Mouse (Mus musculus) limb, embryonic 15.5 days (tissue): ENCODE results near the gene Vps13d. TPM values are rescaled to one million over a fixed set of nuclear protein-coding genes. Genes with fewer than 3 reads are reported as not detected.

Experiments
- ATAC-seq: fragments of 200-750 bp; cut with Nextera tagmentation; 2 replicates; pipeline ENCODE4 v1.8.0; 2017; ENCODE audit warnings: low read depth, moderate TSS enrichment; ENCODE audit not compliant: insufficient number of reproducible peaks, low FRiP score, low TSS enrichment
- H3K27ac ChIP-seq: fragments of 300-500 bp; sonication (generic); 2 replicates; pipeline ENCODE4 v1.5.1; 2015; ENCODE audit warnings: moderate library complexity, mild to moderate bottlenecking, inconsistent platforms
- H3K27me3 ChIP-seq: fragments of 300-500 bp; sonication (generic); 2 replicates; pipeline ENCODE4 v1.6.1; 2015; ENCODE audit warnings: inconsistent platforms
- H3K36me3 ChIP-seq: fragments of 300-500 bp; sonication (generic); 2 replicates; pipeline ENCODE4 v1.6.1; 2015; ENCODE audit warnings: inconsistent platforms
- H3K4me1 ChIP-seq: fragments of 300-500 bp; sonication (generic); 2 replicates; pipeline ENCODE4 v1.6.1; 2015; ENCODE audit warnings: inconsistent platforms
- H3K4me2 ChIP-seq: fragments of 300-500 bp; sonication (generic); 2 replicates; pipeline ENCODE4 v1.6.1; 2015; ENCODE audit warnings: mild to moderate bottlenecking, inconsistent platforms
- H3K4me3 ChIP-seq: fragments of 300-500 bp; sonication (generic); 2 replicates; pipeline ENCODE4 v1.5.1; 2015; ENCODE audit warnings: mild to moderate bottlenecking, inconsistent platforms
- H3K9ac ChIP-seq: fragments of 300-500 bp; sonication (generic); 2 replicates; pipeline ENCODE4 v1.6.1; 2015; ENCODE audit warnings: inconsistent platforms
- H3K9me3 ChIP-seq: fragments of 300-500 bp; sonication (generic); 2 replicates; pipeline ENCODE4 v1.6.1; 2016; ENCODE audit warnings: inconsistent platforms
- WGBS: fragments of 180-500 bp; shearing (Covaris S2); methylation state at CpG from one replicate; pipeline ENCODE4 v1.1.7; 2015; 5-methylcytosine and 5-hydroxymethylcytosine counted together
- polyA plus RNA-seq: library from polyadenylated mRNA; unstranded; fragments of >200 nt; fragmentation: Nextera tagmentation; extraction: Ambion mirVana; gene quantifications from 2 replicates; pipeline ENCODE4 v1.2.1, GENCODE M21; 2015

The Vps13d gene
- polyA plus RNA-seq, 1 experiment from 2014 or later: 11.1 TPM

- 68% methylated on average over 6 of the region's 6 CpGs for WGBS
These were observed 14.4 kb upstream of the Vps13d start for GRCm38 (mm10) chr4:145209076-145209689.

GRCm38 (mm10) chr4:145207718-145208371 lies 13.0 kb upstream of the Vps13d start:
- no peaks in the 10 kb centered on the region for H3K27me3 ChIP-seq
- H3K36me3 ChIP-seq: no peaks in the 10 kb centered on the region
- peaks cover 3% of the 10 kb centered on the region; the same call in 1 of the 2 replicates for H3K4me1 ChIP-seq
- H3K4me2 ChIP-seq: no peak overlapping the region
- ATAC-seq: no peak
- H3K4me3 ChIP-seq: no peak overlapping the region
- H3K9me3 ChIP-seq: no peaks in the 10 kb centered on the region
- H3K27ac ChIP-seq: no peak overlapping the region
- WGBS: 61% methylated on average over 3 of the region's 3 CpGs
- no peak overlapping the region for H3K9ac ChIP-seq

More at GRCm38 (mm10) chr4:145209076-145209689, 14.4 kb upstream of the Vps13d start:
- no peak overlapping the region for H3K27ac ChIP-seq
- no peaks in the 10 kb centered on the region for H3K27me3 ChIP-seq
- H3K4me2 ChIP-seq: no peak overlapping the region
- no peak overlapping the region for H3K4me3 ChIP-seq
- H3K36me3 ChIP-seq: no peaks in the 10 kb centered on the region
- peaks cover 6% of the 10 kb centered on the region for H3K4me1 ChIP-seq
- no peaks in the 10 kb centered on the region for H3K9me3 ChIP-seq
- H3K9ac ChIP-seq: no peak overlapping the region
- no peak for ATAC-seq

GRCm38 (mm10) chr4:145204779-145205178 lies 10.0 kb upstream of the Vps13d start:
- Histone ChIP-seq H3K4me3 (no peak overlapping the region), H3K27ac (no peak overlapping the region), H3K4me2 (no peak overlapping the region), H3K4me1 (peaks cover 7% of the 10 kb centered on the region; the same call in 1 of the 2 replicates), H3K36me3 (no peaks in the 10 kb centered on the region), H3K9ac (no peak overlapping the region), H3K27me3 (no peaks in the 10 kb centered on the region), H3K9me3 (no peaks in the 10 kb centered on the region)
- ATAC-seq: no peak
- WGBS: 82% methylated on average over 8 of the region's 8 CpGs

- no peak for ATAC-seq
- no peak overlapping the region for H3K27ac ChIP-seq
These were observed 8.5 kb upstream of the Vps13d start for GRCm38 (mm10) chr4:145203305-145203704.

GRCm38 (mm10) chr4:145201424-145201823 lies 6.6 kb upstream of the Vps13d start:
- H3K4me3 ChIP-seq: no peak overlapping the region
- no peaks in the 10 kb centered on the region for H3K27me3 ChIP-seq
- no peaks in the 10 kb centered on the region for H3K36me3 ChIP-seq
- H3K4me2 ChIP-seq: no peak overlapping the region
- H3K9me3 ChIP-seq: no peaks in the 10 kb centered on the region
- H3K27ac ChIP-seq: no peak overlapping the region
- WGBS: 70% methylated on average over 3 of the region's 3 CpGs
- peaks cover 5% of the 10 kb centered on the region; the same call in 1 of the 2 replicates for H3K4me1 ChIP-seq
- no peak for ATAC-seq
- H3K9ac ChIP-seq: no peak overlapping the region

More at GRCm38 (mm10) chr4:145203305-145203704, 8.5 kb upstream of the Vps13d start:
- Histone ChIP-seq H3K9ac (no peak overlapping the region), H3K9me3 (no peaks in the 10 kb centered on the region), H3K36me3 (no peaks in the 10 kb centered on the region), H3K4me1 (peaks cover 5% of the 10 kb centered on the region; the same call in 1 of the 2 replicates), H3K4me2 (no peak overlapping the region), H3K4me3 (no peak overlapping the region), H3K27me3 (no peaks in the 10 kb centered on the region)
- 60% methylated on average over 2 of the region's 2 CpGs for WGBS

- no peak for ATAC-seq
- no peak overlapping the region for H3K4me2 ChIP-seq
- H3K4me1 ChIP-seq: peaks cover 7% of the 10 kb centered on the region; the same call in 1 of the 2 replicates
- WGBS: 31% methylated on average over 11 of the region's 11 CpGs
- no peaks in the 10 kb centered on the region for H3K9me3 ChIP-seq
- H3K36me3 ChIP-seq: no peaks in the 10 kb centered on the region
- H3K27me3 ChIP-seq: no peaks in the 10 kb centered on the region
- H3K27ac ChIP-seq: 0 out of 2 replicates have a peak overlapping the region, but pooled peaks have one; percentile 3
- H3K4me3 ChIP-seq: no peak overlapping the region
- H3K9ac ChIP-seq: no peak overlapping the region
These were observed 5.3 kb upstream of the Vps13d start for GRCm38 (mm10) chr4:145199982-145200699.

GRCm38 (mm10) chr4:145196586-145196985 lies 1.8 kb upstream of the Vps13d start:
- ATAC-seq: no peak
- no peaks in the 10 kb centered on the region for H3K9me3 ChIP-seq
- WGBS: 80% methylated on average over 4 of the region's 4 CpGs

GRCm38 (mm10) chr4:145195172-145195571 lies 367 bp upstream of the Vps13d start:
- peaks cover 25% of the 10 kb centered on the region for H3K4me1 ChIP-seq
- WGBS: 18% methylated on average over 5 of the region's 5 CpGs
- H3K27me3 ChIP-seq: no peaks in the 10 kb centered on the region
- H3K36me3 ChIP-seq: peaks cover 2% of the 10 kb centered on the region; the same call in 1 of the 2 replicates
- peak overlapping the region; percentile 33 for H3K4me2 ChIP-seq
- no peak overlapping the region for H3K27ac ChIP-seq
- no peak for ATAC-seq
- peak overlapping the region; percentile 98 for H3K4me3 ChIP-seq
- no peak overlapping the region for H3K9ac ChIP-seq
- no peaks in the 10 kb centered on the region for H3K9me3 ChIP-seq

More at GRCm38 (mm10) chr4:145196586-145196985, 1.8 kb upstream of the Vps13d start:
- no peak overlapping the region for H3K9ac ChIP-seq
- no peaks in the 10 kb centered on the region for H3K27me3 ChIP-seq
- H3K4me1 ChIP-seq: peaks cover 27% of the 10 kb centered on the region
- no peak overlapping the region for H3K27ac ChIP-seq
- H3K4me2 ChIP-seq: no peak overlapping the region
- H3K36me3 ChIP-seq: no peaks in the 10 kb centered on the region
- H3K4me3 ChIP-seq: no peak overlapping the region

- no peaks in the 10 kb centered on the region for H3K9me3 ChIP-seq
- peak overlapping the region; percentile 74 for H3K4me2 ChIP-seq
- peak overlapping the region; percentile 86 for H3K27ac ChIP-seq
- H3K4me3 ChIP-seq: peak overlapping the region; percentile 98
- peak; percentile 52 for ATAC-seq
- H3K9ac ChIP-seq: peak overlapping the region; percentile 71
- H3K27me3 ChIP-seq: no peaks in the 10 kb centered on the region
- H3K36me3 ChIP-seq: peaks cover 13% of the 10 kb centered on the region
- WGBS: under 1% methylated on average over 10 of the region's 10 CpGs
- H3K4me1 ChIP-seq: peaks cover 22% of the 10 kb centered on the region
These were observed 754 bp downstream of the Vps13d start for GRCm38 (mm10) chr4:145193991-145194511.

GRCm38 (mm10) chr4:145193406-145193805 lies 1.4 kb downstream of the Vps13d start:
- Histone ChIP-seq H3K36me3 (peaks cover 18% of the 10 kb centered on the region), H3K9ac (no peak overlapping the region; the same call in 1 of the 2 replicates), H3K4me3 (peak overlapping the region; percentile 98), H3K4me1 (peaks cover 22% of the 10 kb centered on the region), H3K27me3 (no peaks in the 10 kb centered on the region), H3K27ac (peak overlapping the region; percentile 86), H3K9me3 (no peaks in the 10 kb centered on the region), H3K4me2 (peak overlapping the region; percentile 74)
- WGBS: 13% methylated on average over 3 of the region's 3 CpGs
- no peak for ATAC-seq

- ATAC-seq: no peak
- Histone ChIP-seq H3K9me3 (no peaks in the 10 kb centered on the region), H3K4me1 (peaks cover 22% of the 10 kb centered on the region), H3K27ac (no peak overlapping the region), H3K4me3 (no peak overlapping the region), H3K9ac (no peak overlapping the region), H3K4me2 (no peak overlapping the region), H3K27me3 (no peaks in the 10 kb centered on the region), H3K36me3 (peaks cover 23% of the 10 kb centered on the region)
These were observed 2.1 kb downstream of the Vps13d start for GRCm38 (mm10) chr4:145192686-145193085.
